Mouse (Mus musculus) heart, adult 2 months (tissue): ENCODE measurements at regions not wholly inside any gene's neighbourhood (a gene's known extent, or its start where the extent isn't known, plus 50 kb on each side); places are given as distances from the start of the nearest gene placed in this dataset.

Experiments
- CTCF ChIP-seq: fragments of 200-600 bp; IDR thresholded peaks from 2 replicates; pipeline ENCODE4 v1.8.1; 2022; ENCODE audit warnings: antibody characterized with exemption, mild to moderate bottlenecking, moderate library complexity
- POLR2A ChIP-seq: fragments of 200-500 bp; IDR thresholded peaks from 2 replicates; pipeline ENCODE4 v1.6.1; 2011; ENCODE audit warnings: mild to moderate bottlenecking, low read depth, low read length, control low read depth; ENCODE audit not compliant: insufficient read depth

DNA sequence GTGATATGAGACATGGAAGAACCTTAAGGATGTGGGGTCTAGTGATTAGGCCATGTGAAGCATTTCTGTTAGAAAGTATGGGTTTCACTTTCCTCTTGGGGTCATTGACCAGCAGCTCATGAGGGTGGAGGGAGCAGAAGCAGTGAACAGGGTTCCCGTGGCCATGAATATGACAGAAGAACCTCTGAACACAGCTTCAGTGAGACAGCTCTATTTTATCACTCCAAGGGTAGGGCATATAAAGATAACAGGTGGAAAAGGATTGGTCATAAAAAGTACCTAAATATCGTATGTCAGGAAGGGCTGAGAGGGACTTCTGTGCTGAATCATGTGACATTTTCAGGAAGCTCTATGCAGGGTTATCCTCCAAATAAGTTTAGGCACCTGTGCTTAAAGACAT is 725.4 kb upstream of the Impad1 start:
- TF ChIP-seq CTCF (no peak), POLR2A (no peak)
